Mouse (Mus musculus) cerebellum, postnatal 10 days (tissue): Measurements from ENCODE around the gene Rab3a.

Experiments
- DNase-seq, 2 experiments: peaks; one replicate each; pipeline ENCODE4 v3.0.0; 2021; ENCODE audit warnings: mixed read lengths in 2 of 2

Rab3a gene

GRCm38 (mm10) chr8:70758616-70759561 is 4.4 kb downstream of the Rab3a start:
- DNase-seq = peak; percentile 86 to 92

- DNase-seq = no peak
Measured at GRCm38 (mm10) chr8:70760350-70760749, 5.9 kb downstream of the Rab3a start.

- DNase-seq = peak; percentile 96 to 97
Measured at GRCm38 (mm10) chr8:70760775-70761406, 6.4 kb downstream of the Rab3a start, which contains the start of gene Mpv17l2. Mpv17l2 (minus strand) TSS chr8:70760946.

- peak in 1 of 2 experiments; percentile 16 for DNase-seq
Measured at GRCm38 (mm10) chr8:70762118-70762517, 7.6 kb downstream of the Rab3a start.

GRCm38 (mm10) chr8:70763354-70763753 is 8.9 kb downstream of the Rab3a start:
- peak; percentile 85 to 88 for DNase-seq

- no peak for DNase-seq
Measured at GRCm38 (mm10) chr8:70764026-70764425, 9.5 kb downstream of the Rab3a start.

GRCm38 (mm10) chr8:70764676-70765075 is 10.2 kb downstream of the Rab3a start:
- peak in 1 of 2 experiments; percentile 38 for DNase-seq

GRCm38 (mm10) chr8:70765329-70765728 is 10.8 kb downstream of the Rab3a start:
- DNase-seq = no peak

GRCm38 (mm10) chr8:70765838-70766570 is 11.5 kb downstream of the Rab3a start:
- DNase-seq = peak; percentile 46 to 52

GRCm38 (mm10) chr8:70766571-70767440 is 12.3 kb downstream of the Rab3a start:
- peak; percentile 61 to 65 for DNase-seq

- peak; percentile 29 to 45 for DNase-seq
Measured at GRCm38 (mm10) chr8:70767503-70767902, 13.0 kb downstream of the Rab3a start.

GRCm38 (mm10) chr8:70768231-70768776 is 13.8 kb downstream of the Rab3a start:
- peak; percentile 22 to 31 for DNase-seq

- peak in 1 of 2 experiments; percentile 44 for DNase-seq
Measured at GRCm38 (mm10) chr8:70768956-70769355, 14.5 kb downstream of the Rab3a start.

GRCm38 (mm10) chr8:70769359-70769758 is 14.9 kb downstream of the Rab3a start:
- DNase-seq = peak; percentile 98 to 99

- no peak for DNase-seq
Measured at GRCm38 (mm10) chr8:70769858-70770257, 15.4 kb downstream of the Rab3a start.

GRCm38 (mm10) chr8:70770748-70771147 is 16.3 kb downstream of the Rab3a start:
- no peak for DNase-seq

GRCm38 (mm10) chr8:70771217-70771616 is 16.7 kb downstream of the Rab3a start:
- DNase-seq = no peak

- no peak for DNase-seq
Measured at GRCm38 (mm10) chr8:70772075-70772474, 17.6 kb downstream of the Rab3a start.

- no peak for DNase-seq
Measured at GRCm38 (mm10) chr8:70772890-70773289, 18.4 kb downstream of the Rab3a start.

GRCm38 (mm10) chr8:70773410-70773809 is 18.9 kb downstream of the Rab3a start:
- DNase-seq = peak; percentile 79 to 89

- peak; percentile 92 to 97 for DNase-seq
Measured at GRCm38 (mm10) chr8:70773833-70774232, 19.4 kb downstream of the Rab3a start.

- DNase-seq = peak; percentile 54 to 55
Measured at GRCm38 (mm10) chr8:70774740-70775139, 20.3 kb downstream of the Rab3a start.
